8 mouse cellular contexts compared by ENCODE assay signal in the genomic region with DNA sequence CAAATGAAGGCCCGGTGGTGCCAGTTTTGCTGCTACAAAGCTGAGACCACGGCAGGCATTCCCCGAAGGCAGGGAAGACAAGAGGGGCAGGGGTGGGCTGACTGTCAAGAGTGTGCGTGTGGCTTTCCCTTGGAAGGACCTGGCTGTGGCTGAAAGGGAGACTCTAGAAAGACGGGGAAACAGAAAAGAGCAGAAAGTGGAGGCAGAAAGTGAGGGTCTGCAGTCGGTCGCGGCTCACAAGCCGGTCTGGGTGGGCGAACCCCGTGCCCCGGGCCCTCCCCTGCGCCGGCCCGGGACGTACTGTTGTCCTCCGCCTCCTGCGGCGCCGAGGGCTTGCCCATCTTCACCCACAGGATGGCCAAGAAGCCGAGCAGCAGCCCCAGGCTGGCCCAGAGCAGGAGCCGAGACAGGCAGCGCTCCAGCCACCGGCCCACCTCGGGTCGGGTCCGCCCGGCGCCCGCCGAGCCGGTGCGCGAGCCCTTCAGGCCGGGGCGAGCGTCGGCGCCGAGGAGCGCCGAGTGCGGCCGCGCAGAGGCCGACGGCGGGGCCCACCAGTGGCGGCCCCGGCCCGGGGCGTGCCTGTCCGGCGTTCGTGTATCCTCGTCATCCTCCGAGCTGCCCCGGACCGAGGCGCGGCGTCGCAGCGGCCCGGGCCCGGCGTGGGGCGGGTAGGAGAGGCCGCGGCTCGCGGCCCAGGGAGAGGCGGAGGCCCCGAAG. TPM values are rescaled to one million over a fixed set of nuclear protein-coding genes. Genes with fewer than 3 reads are reported as not detected.
DNase-seq lines count a peak whose midpoint lies in the region; ATAC-seq and TF ChIP-seq lines count a peak whose summit lies in the region.

No protein-coding gene starts in this region.

- H3K27me3 ChIP-seq in forebrain, embryonic 10.5 days (ENCODE audit: poor library complexity, severe bottlenecking) = peaks cover 15% of the 10 kb centered on the region; the same call in 1 of the 2 replicates
- H3K27me3 ChIP-seq in lung, embryonic 16.5 days (ENCODE audit: control insufficient read depth, insufficient read depth, low read depth, low read length) = no peaks in the 10 kb centered on the region

- peak; percentile 16 for ATAC-seq in lung, embryonic 16.5 days (ENCODE audit: low read depth)

- intact Hi-C loops in left cerebral cortex, adult 2 months (cut with DNase I) = loop anchor here (1.0 to 5.0 kb wide), 2 partner anchors 70 to 176 kb away; a partner anchor contains a TSS

- peak overlapping the region; percentile 67 for H3K4me3 ChIP-seq in left cerebral cortex, adult 2 months
- H3K4me3 ChIP-seq in bone marrow macrophage, adult 2 months (ENCODE audit: insufficient read depth, low read length) = peak overlapping the region; percentile 95
- peak overlapping the region; percentile 93 for H3K4me3 ChIP-seq in forebrain, embryonic 10.5 days
- peak overlapping the region; percentile 89 for H3K4me3 ChIP-seq in lung, embryonic 16.5 days (ENCODE audit: low read length)

- H3K36me3 ChIP-seq in forebrain, embryonic 10.5 days (replicated peaks) = peaks cover 41% of the 10 kb centered on the region
- peaks cover 20% of the 10 kb centered on the region for H3K36me3 ChIP-seq in lung, embryonic 16.5 days (ENCODE audit: control insufficient read depth, insufficient read depth, low read length)

- no peaks in the 10 kb centered on the region; the same call in 1 of the 2 replicates for H3K9me3 ChIP-seq in forebrain, embryonic 10.5 days
- no peaks in the 10 kb centered on the region for H3K9me3 ChIP-seq in lung, embryonic 16.5 days (ENCODE audit: control insufficient read depth, low read length)

- under 1% methylated on average over 72 of the region's 74 CpGs for WGBS in forebrain, embryonic 10.5 days
- WGBS in lung, embryonic 16.5 days = under 1% methylated on average over 50 of the region's 74 CpGs

- no peak for DNase-seq in left cerebral cortex, adult 2 months (ENCODE audit: extremely low spot score in 1 of 2, low spot score in 2 of 2)
- no peak for DNase-seq in left cerebral cortex, adult 18-20 months (ENCODE audit: low spot score in 2 of 2)
- DNase-seq in forebrain, embryonic 10.5 days (ENCODE audit: extremely low spot score, low spot score) = peak; percentile 50
- DNase-seq in induced T-regulatory cell, adult 2 months (ENCODE audit: low read depth) = peak; percentile 64
- peak; percentile 62 to 70 for DNase-seq in spleen, postnatal 10 days (ENCODE audit: low spot score in 2 of 2)
- DNase-seq in left cerebral cortex, adult 9 months (ENCODE audit: low spot score in 2 of 2) = no peak

- H3K4me1 ChIP-seq in bone marrow macrophage, adult 2 months (ENCODE audit: control insufficient read depth, insufficient read depth, low read length) = peaks cover 10% of the 10 kb centered on the region
- H3K4me1 ChIP-seq in forebrain, embryonic 10.5 days = peaks cover 36% of the 10 kb centered on the region
- peaks cover 16% of the 10 kb centered on the region for H3K4me1 ChIP-seq in lung, embryonic 16.5 days (replicated peaks; ENCODE audit: control insufficient read depth, insufficient read depth, low read length)

- peak overlapping the region; percentile 99 for H3K9ac ChIP-seq in lung, embryonic 16.5 days (ENCODE audit: low read length)

- peak overlapping the region; percentile 85 for H3K27ac ChIP-seq in left cerebral cortex, adult 2 months
- peak overlapping the region; percentile 74 for H3K27ac ChIP-seq in bone marrow macrophage, adult 2 months (ENCODE audit: insufficient read depth, low read depth, low read length)
- H3K27ac ChIP-seq in forebrain, embryonic 10.5 days = peak overlapping the region; percentile 96
- H3K27ac ChIP-seq in lung, embryonic 16.5 days (ENCODE audit: low read length) = peak overlapping the region; percentile 94

- TF ChIP-seq CTCF in left cerebral cortex, adult 2 months (IDR thresholded peaks at IDR 0.05) = no peak
- TF ChIP-seq CTCF in bone marrow macrophage, adult 2 months (IDR thresholded peaks at IDR 0.05; ENCODE audit: low read depth, low read length) = no peak

- peak overlapping the region; percentile 91 for H3K4me2 ChIP-seq in lung, embryonic 16.5 days (ENCODE audit: low read depth, low read length)

- TF ChIP-seq POLR2A in bone marrow macrophage, adult 2 months (IDR thresholded peaks at IDR 0.05; ENCODE audit: borderline replicate concordance, low read depth, low read length) = no peak

RNA-seq across cellular contexts. Expression of a gene that starts 0.8 kb away (rescaled TPM):
- 10 to 100 TPM; 45.3 to 45.7 TPM for total RNA-seq in left cerebral cortex, adult 2 months (2021)
- total RNA-seq in left cerebral cortex, adult 18-20 months (2021) = 10 to 100 TPM; 38.8 to 46.6 TPM
- 42.8 and 52.7 TPM in 2 replicates for polyA plus RNA-seq in bone marrow macrophage, adult 2 months (2012; ENCODE audit: insufficient read depth, insufficient read length, missing spikeins)
- polyA plus RNA-seq in forebrain, embryonic 10.5 days (2016; fragmentation: Nextera tagmentation; extraction: Ambion mirVana) = 14.8 TPM in 2 replicates
- 7.2 and 9.9 TPM in 2 replicates for polyA plus RNA-seq in lung, embryonic 16.5 days (2015; fragmentation: Nextera tagmentation; extraction: Ambion mirVana)

RNA-seq across cellular contexts. Expression of a gene that starts 35.9 kb away (rescaled TPM):
- total RNA-seq in left cerebral cortex, adult 2 months (2021) = under 1 TPM; 0.38 to 0.47 TPM
- total RNA-seq in left cerebral cortex, adult 18-20 months (2021) = under 1 TPM; 0.60 to 0.70 TPM
- polyA plus RNA-seq in bone marrow macrophage, adult 2 months (2012; ENCODE audit: insufficient read depth, insufficient read length, missing spikeins) = not detected in 2 replicates
- 0.06 TPM in 1 of 2 replicates, not detected in the other for polyA plus RNA-seq in forebrain, embryonic 10.5 days (2016; fragmentation: Nextera tagmentation; extraction: Ambion mirVana)
- 0.16 and 0.43 TPM in 2 replicates for polyA plus RNA-seq in lung, embryonic 16.5 days (2015; fragmentation: Nextera tagmentation; extraction: Ambion mirVana)

Comparison
In these comparisons a context has a peak if more than half of its experiments do, and no peak if none do; other contexts are left out.
1. DNase-seq: peak in forebrain, embryonic 10.5 days (single experiment), induced T-regulatory cell, adult 2 months (single experiment) and spleen, postnatal 10 days (2 of 2); none in left cerebral cortex, adult 2 months (0 of 2), left cerebral cortex, adult 18-20 months (0 of 2) and left cerebral cortex, adult 9 months (0 of 2).
2. Peak in every context shown above with its lines, with median percentiles within 50 percentile points of each other: H3K27ac ChIP-seq and H3K4me3 ChIP-seq.